Mouse (Mus musculus) megakaryocyte, embryonic 14.5 days (primary cell): ENCODE data around the gene Disc1. TPM values are rescaled to one million over a fixed set of nuclear protein-coding genes. Genes with fewer than 3 reads are reported as not detected.

Experiments used
- H3K27me3 ChIP-seq: replicated peaks from 2 replicates; pipeline ENCODE3; 2012; ENCODE audit warnings: inconsistent platforms
- H3K36me3 ChIP-seq: replicated peaks from 2 replicates; pipeline ENCODE3; 2012; ENCODE audit warnings: low read length, inconsistent platforms, mixed read lengths
- H3K4me1 ChIP-seq: 2 replicates; pipeline ENCODE4 v1.6.1; 2012; ENCODE audit warnings: inconsistent platforms
- H3K4me3 ChIP-seq: replicated peaks from 2 replicates; pipeline ENCODE3; 2012; ENCODE audit warnings: moderate library complexity, mild to moderate bottlenecking, inconsistent platforms
- H3K9me3 ChIP-seq: 2 replicates; pipeline ENCODE4 v1.6.1; 2012; ENCODE audit warnings: inconsistent platforms
- FLI1 ChIP-seq: IDR thresholded peaks from 2 replicates; pipeline ENCODE4 v1.6.1; 2012; ENCODE audit warnings: low read length, inconsistent platforms, mixed read lengths
- GATA1 ChIP-seq: IDR thresholded peaks from 3 replicates; pipeline ENCODE4 v1.6.1; 2012; ENCODE audit warnings: mixed read lengths, low read length, inconsistent platforms, borderline replicate concordance
- polyA plus RNA-seq: library from polyadenylated mRNA; stranded (reverse); fragments of >175 nt; gene quantifications from 2 replicates; pipeline ENCODE4 v1.2.3, GENCODE M21; 2012; ENCODE audit warnings: low replicate concordance; ENCODE audit not compliant: insufficient read depth

Gene Disc1
- polyA plus RNA-seq, 1 experiment, result 0.19 TPM

DNA sequence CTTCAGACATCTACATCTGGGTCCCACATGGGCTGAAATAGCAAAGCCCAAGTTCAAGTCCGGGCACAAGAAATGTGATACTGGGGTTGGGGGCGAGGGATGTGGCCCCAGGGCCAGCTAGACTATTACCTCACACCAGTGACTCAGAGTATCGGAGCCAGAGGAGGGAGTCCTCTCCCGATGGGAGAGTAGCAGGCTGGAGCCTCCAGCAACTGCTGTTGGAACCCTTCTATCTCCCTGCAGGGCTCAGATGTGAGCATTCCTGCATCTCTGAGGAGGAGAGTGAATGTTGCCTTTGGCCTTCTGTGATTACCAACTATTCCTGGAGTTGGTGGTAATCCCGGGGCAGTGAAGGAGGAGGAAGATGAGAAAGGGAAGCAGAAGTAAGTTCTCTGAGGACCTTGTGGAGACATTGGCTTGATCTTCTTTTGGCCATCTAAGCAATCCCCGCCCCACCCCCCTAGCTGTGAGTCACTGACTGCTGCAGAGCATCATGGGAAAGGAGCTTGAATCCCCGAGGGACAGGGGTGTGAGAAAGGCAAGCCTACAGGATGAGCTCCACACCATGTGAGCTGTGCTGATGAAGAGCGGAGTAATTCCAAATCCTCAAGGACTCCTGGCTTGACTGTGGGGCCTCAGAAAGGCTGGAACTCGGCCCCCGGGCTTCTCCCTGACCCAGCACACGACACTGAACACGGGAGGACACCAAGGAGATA, 232.1 kb downstream of the Disc1 start:
- H3K4me1 ChIP-seq, result no peaks in the 10 kb centered on the region
- H3K9me3 ChIP-seq, result peaks cover 9% of the 10 kb centered on the region; the same call in 1 of the 2 replicates
- H3K36me3 ChIP-seq, result no peaks in the 10 kb centered on the region
- peaks cover 2% of the 10 kb centered on the region for H3K27me3 ChIP-seq
- TF ChIP-seq FLI1 (no peak), GATA1 (no peak)
- H3K4me3 ChIP-seq, result no peak overlapping the region

DNA sequence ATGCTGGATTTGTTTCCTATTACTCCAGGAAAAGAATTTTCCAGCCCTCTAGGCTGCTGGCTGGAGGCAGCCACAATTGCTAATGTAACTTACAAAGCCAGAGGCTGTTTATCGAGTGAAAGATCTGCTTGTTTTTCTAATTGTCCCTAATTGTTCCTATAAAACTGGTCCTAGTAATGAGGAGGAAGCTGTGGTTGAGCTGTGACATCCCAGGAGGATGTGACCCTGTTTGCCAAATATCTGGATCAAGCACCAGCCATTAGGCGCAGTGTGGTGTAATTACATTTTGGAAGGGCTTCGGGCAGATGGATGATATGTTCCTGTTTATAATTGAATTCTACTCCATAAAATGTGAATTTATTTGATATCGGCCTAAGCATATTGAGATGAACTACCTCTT, 233.3 kb downstream of the Disc1 start:
- H3K4me3 ChIP-seq, result no peak overlapping the region
- H3K36me3 ChIP-seq, result no peaks in the 10 kb centered on the region
- no peak for TF ChIP-seq GATA1
- TF ChIP-seq FLI1, result no peak
- H3K9me3 ChIP-seq, result peaks cover 16% of the 10 kb centered on the region; the same call in 1 of the 2 replicates
- H3K4me1 ChIP-seq, result no peaks in the 10 kb centered on the region
- peaks cover 2% of the 10 kb centered on the region for H3K27me3 ChIP-seq

DNA sequence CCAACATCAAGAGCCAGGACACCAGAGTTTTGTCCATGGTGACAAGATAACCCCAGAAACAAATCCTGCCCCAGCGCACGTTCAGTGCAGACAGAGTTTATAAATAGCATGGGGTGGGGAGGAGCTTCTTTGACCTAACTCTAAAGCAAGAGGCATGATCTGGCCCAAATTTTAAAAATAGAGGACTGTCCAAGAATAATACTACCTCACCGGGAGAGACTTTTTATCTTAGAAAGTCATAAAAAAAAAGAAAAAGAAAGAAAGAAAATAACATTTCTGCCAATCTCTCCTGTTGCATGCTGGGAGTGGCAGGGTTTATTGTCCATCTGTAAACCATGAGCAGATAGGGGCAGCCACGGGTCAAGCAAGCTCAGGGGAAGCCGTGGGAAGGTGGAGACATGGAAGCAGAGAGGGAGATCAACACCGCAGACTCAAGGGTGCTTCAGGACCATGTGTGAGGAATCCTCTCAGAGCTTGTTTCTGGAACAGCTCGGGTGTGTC, 233.9 kb downstream of the Disc1 start:
- Histone ChIP-seq H3K4me1 (no peaks in the 10 kb centered on the region), H3K36me3 (no peaks in the 10 kb centered on the region), H3K9me3 (peaks cover 18% of the 10 kb centered on the region; the same call in 1 of the 2 replicates), H3K27me3 (no peaks in the 10 kb centered on the region), H3K4me3 (no peak overlapping the region)
- TF ChIP-seq FLI1 (no peak), GATA1 (no peak)

DNA sequence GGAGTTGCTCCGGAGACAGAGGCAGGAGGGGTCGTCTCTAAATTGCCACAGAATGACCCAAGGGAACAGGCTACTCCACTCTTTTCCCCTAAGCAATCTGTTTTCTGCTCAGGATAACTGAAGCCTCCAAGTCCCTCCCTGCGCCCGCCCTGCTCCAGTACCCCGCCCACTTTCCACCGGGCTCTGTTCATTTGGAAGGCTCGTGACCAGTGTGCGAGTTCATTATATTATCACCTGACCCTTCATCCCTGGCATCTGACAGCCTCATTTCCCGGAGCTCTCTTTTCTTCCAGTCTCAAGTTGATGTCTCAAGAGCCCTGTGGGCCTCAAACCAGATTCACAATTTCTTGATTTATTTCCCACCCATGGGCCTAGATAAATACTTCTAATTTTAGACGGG, 237.5 kb downstream of the Disc1 start:
- H3K4me3 ChIP-seq, result no peak overlapping the region
- H3K4me1 ChIP-seq, result peaks cover 9% of the 10 kb centered on the region
- TF ChIP-seq FLI1 (no peak), GATA1 (no peak)
- peaks cover 24% of the 10 kb centered on the region; the same call in 1 of the 2 replicates for H3K9me3 ChIP-seq
- no peaks in the 10 kb centered on the region for H3K36me3 ChIP-seq
- H3K27me3 ChIP-seq, result peaks cover 4% of the 10 kb centered on the region

DNA sequence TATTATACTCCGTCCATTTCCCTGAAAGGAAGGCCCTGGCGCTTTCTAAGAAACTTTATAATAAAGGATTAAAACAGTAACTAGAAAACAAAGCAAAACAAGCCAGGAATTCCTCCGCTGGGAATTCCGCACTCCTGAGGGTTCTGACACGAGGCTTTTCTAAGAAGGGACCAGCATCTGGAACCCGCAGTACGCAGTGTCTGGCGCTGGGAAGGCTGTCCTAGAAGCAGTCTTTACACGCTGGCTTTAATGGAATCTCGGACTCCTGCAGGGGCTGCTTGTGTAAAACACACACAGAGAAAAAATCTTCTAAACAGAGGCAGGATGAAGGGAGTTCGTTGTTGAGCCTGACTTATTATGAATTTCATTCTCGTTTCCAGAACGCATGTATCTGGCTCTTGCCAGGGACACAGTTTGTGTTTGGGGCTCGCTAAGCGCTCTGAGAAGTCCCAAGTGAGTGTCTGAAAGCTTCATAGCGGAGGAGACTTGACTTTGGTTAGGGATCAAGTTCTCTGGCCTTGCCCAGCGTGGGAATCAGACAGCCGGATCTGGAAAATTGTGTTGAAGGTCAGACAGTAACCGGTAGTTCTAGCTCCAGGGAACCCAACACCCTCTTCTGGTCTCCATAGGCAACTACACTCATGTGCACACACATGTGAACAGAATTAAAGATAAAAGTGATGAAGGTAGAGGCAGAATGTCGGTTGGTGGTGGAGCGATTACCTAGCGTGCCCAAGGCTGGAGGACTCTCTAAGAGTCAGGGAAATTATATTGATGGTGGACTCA, 238.1 kb downstream of the Disc1 start:
- Histone ChIP-seq H3K4me1 (peaks cover 9% of the 10 kb centered on the region), H3K36me3 (no peaks in the 10 kb centered on the region), H3K27me3 (peaks cover 4% of the 10 kb centered on the region), H3K4me3 (no peak overlapping the region), H3K9me3 (peaks cover 24% of the 10 kb centered on the region; the same call in 1 of the 2 replicates)
- TF ChIP-seq GATA1 (no peak), FLI1 (no peak)

DNA sequence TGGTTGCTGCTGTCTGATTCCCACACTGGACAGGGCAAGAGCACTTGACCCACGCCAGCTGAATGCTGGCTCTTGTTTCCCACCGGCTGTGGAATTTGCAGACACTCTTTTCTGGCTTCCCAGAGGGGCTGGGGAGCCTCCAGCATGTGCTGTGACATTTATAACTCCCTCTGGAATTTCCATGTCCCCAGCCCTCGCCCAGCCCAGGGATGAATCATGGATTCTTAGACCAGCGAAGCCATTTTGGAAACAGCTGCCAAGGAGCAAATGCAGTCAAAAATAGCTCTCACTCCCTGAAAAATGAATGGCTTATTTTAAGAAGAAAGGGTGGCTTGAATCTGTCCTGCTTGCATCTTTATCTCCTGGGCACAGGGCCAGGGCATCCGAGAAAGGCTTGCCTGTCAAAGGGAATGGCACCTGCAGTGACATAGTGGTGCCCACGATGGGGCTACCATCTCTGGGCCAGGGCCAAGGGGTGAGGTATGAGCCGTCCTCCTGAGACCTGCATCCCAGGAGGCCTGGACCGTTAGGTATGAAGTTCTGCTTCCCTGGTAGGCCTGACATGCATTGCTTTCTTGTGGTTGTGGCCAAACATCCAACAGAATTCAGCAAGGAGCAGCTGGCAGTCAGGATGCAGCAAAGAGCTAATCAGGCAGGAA, 239.1 kb downstream of the Disc1 start:
- Histone ChIP-seq H3K4me3 (no peak overlapping the region), H3K4me1 (peaks cover 9% of the 10 kb centered on the region), H3K9me3 (peaks cover 30% of the 10 kb centered on the region; the same call in 1 of the 2 replicates), H3K27me3 (peaks cover 8% of the 10 kb centered on the region), H3K36me3 (no peaks in the 10 kb centered on the region)
- TF ChIP-seq FLI1 (no peak), GATA1 (no peak)

DNA sequence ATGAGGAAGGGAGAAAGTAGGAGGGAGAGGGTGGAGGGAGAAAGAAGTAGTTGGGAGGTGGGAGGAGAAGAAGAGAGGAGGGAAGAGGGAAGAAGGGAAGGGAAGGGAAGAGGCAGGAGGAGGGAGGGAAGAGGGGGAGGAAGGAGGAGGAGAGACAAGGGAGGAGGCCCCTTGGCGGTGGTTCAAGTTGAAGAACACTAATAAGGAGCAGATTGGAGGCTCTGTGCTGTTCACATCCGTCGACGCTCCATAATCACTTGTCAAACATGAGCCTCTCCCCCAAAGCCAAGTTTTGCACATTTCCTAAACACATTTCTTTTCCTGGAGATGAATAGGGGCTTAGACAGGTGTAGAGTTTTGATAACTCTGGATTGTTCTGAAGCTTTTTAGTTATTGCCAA, 245.3 kb downstream of the Disc1 start:
- TF ChIP-seq FLI1 (no peak), GATA1 (no peak)
- no peaks in the 10 kb centered on the region for H3K36me3 ChIP-seq
- peaks cover 21% of the 10 kb centered on the region for H3K9me3 ChIP-seq
- H3K27me3 ChIP-seq, result peaks cover 11% of the 10 kb centered on the region
- no peak overlapping the region for H3K4me3 ChIP-seq
- H3K4me1 ChIP-seq, result no peaks in the 10 kb centered on the region

DNA sequence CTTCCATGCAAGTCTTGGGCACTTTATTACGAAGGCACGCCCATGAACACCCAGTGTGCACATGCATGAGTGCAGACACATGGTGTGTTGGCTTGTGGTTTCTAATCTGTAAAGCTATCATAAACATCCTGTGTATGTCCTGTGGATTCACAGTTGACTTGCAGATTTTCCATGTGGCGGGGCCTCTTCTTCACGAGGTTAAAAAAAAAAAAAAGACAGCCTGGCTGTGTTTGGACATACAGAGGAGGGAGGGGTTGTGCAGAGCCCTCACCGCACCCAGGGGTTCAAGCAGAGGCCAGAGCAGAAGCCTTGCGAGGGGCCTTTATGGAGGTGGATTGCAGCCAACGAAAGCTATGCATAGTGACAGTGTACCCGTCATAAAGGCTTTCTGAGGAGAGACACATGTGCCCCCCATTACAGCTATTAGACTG, 248.0 kb downstream of the Disc1 start:
- no peak for TF ChIP-seq GATA1
- no peak for TF ChIP-seq FLI1
- H3K9me3 ChIP-seq, result peaks cover 41% of the 10 kb centered on the region
- no peaks in the 10 kb centered on the region for H3K4me1 ChIP-seq
- H3K36me3 ChIP-seq, result no peaks in the 10 kb centered on the region
- no peak overlapping the region for H3K4me3 ChIP-seq
- peaks cover 7% of the 10 kb centered on the region for H3K27me3 ChIP-seq

DNA sequence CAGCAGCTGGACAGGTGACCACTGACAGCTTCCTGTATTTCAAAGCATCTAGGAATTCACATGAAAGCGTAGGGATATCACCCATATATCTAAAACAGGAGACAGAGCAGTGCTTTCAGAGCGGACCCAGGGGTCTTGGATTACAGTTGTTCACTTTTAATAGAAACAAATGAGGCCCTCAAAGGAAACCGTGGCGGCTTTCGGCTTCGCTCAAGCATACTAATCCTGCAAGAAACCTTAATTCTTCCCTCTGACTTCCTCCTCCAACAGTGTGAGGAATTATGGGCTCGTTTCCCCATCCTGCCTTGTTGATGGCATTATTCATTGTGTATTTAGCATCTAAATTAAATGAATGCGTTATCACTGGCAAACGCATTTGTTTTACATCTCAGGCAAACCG, 252.7 kb downstream of the Disc1 start:
- Histone ChIP-seq H3K36me3 (no peaks in the 10 kb centered on the region), H3K27me3 (peaks cover 5% of the 10 kb centered on the region), H3K4me1 (no peaks in the 10 kb centered on the region), H3K4me3 (no peak overlapping the region), H3K9me3 (peaks cover 38% of the 10 kb centered on the region)
- no peak for TF ChIP-seq FLI1
- TF ChIP-seq GATA1, result no peak

DNA sequence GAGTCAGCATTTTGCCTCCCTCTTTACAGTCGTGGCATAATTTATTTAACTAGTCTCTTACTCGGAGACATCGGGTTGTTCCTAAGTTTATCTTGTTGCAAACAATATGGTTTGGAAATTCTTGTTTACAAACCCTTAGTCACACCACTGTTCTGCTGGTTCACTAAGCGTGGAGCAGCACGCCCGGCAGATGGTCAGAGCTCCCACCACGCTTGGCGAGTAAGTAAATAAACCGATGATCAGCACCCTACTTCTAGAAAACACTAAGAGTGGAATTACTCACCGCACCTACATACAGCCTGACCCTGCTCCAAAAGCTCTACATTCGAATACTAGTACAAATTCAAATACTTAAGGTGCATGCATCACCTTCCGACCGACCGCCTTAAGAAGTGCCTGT, 256.0 kb downstream of the Disc1 start:
- Histone ChIP-seq H3K36me3 (no peaks in the 10 kb centered on the region), H3K27me3 (peaks cover 14% of the 10 kb centered on the region), H3K4me3 (no peak overlapping the region), H3K9me3 (peaks cover 16% of the 10 kb centered on the region), H3K4me1 (no peaks in the 10 kb centered on the region)
- no peak for TF ChIP-seq FLI1

Other genes starting within 250 kb of the Disc1 start
- gene Gnpat, start 191.2 kb upstream of the Disc1 start, polyA plus RNA-seq, result 41.4 and 55.3 TPM in 2 replicates
- 8.3 and 25.4 TPM in 2 replicates for gene 2810004N23Rik, start 191.1 kb upstream of the Disc1 start, polyA plus RNA-seq
- gene Exoc8, start 156.5 kb upstream of the Disc1 start, polyA plus RNA-seq, result 2.1 and 3.3 TPM in 2 replicates
- 1.7 and 2.5 TPM in 2 replicates for gene Sprtn, start 156.3 kb upstream of the Disc1 start, polyA plus RNA-seq
- 6.7 and 14.0 TPM in 2 replicates for gene Egln1, start 104.9 kb upstream of the Disc1 start, polyA plus RNA-seq
- 6.0 and 15.0 TPM in 2 replicates for gene Tsnax, start 41.2 kb upstream of the Disc1 start, polyA plus RNA-seq